Mouse (Mus musculus) c-Kit-negative CD71-positive TER-119-positive erythroid progenitor cells, embryonic 14.5 days (primary cell): ENCODE data around the gene Lrcol1.

Experiments used
- DNase-seq: peaks from one replicate; pipeline ENCODE4 v3.0.0-alpha.2; 2013; ENCODE audit warnings: low read depth, low spot score

Lrcol1 gene

GRCm38 (mm10) chr5:110386371-110387330 is 42.1 kb downstream of the Lrcol1 start:
- DNase-seq: no peak

DNA sequence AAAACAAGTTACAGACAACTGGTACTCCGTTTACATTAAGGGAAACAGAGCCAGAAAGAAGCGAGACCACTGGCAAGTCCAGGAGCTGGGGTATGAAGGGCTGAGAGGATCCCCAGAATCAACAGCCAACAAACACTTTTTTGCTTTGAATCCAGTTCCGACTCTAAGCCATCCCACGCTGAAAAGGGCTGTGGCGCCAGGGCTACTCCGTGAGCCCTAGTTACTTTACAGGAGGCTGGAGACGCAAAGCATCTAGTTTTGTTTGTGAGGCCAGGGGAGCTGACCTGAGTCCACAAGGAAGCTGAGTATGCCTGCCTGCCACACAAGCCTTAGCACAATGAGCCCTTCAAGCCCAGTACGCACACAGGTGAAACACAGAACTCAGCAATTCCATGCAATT is 42.8 kb downstream of the Lrcol1 start:
- no peak for DNase-seq

GRCm38 (mm10) chr5:110390631-110391030 is 46.1 kb downstream of the Lrcol1 start:
- DNase-seq: no peak

GRCm38 (mm10) chr5:110392727-110393126 is 48.2 kb downstream of the Lrcol1 start:
- no peak for DNase-seq

- no peak for DNase-seq
Observed at GRCm38 (mm10) chr5:110395006-110395661, 50.6 kb downstream of the Lrcol1 start.

GRCm38 (mm10) chr5:110401101-110401500 is 56.6 kb downstream of the Lrcol1 start:
- DNase-seq: no peak

DNA sequence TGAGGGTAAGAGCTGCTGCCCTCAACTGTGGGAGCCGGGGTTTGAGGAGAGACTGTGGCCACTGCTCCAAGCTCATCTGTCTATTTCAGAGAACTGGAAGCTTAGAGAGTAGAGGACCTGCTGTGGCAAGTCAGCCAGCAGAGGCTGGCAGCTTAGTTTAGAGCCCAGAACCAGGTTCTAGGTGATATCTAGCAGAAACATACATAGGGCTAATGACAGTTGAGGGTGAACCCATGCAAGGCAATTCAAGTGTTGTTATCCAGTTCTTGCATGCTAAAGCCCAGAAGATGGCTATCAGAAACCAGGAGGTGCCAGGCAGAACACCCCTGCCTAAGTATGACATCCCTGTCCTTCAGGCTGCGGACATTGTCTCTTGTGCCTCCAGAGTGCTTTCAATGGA is 58.0 kb downstream of the Lrcol1 start:
- DNase-seq: no peak

- no peak for DNase-seq
Observed at GRCm38 (mm10) chr5:110403931-110404330, 59.4 kb downstream of the Lrcol1 start.
